Mouse (Mus musculus) heart, embryonic 16.5 days (tissue): Measurements from ENCODE around the gene Csgalnact2. TPM values are rescaled to one million over a fixed set of nuclear protein-coding genes. Genes with fewer than 3 reads are reported as not detected.

Source experiments
- ATAC-seq: fragments of 200-750 bp; cut with Nextera tagmentation; replicated peaks from 2 replicates; pipeline ENCODE4 v1.8.0; 2017; ENCODE audit warnings: moderate number of reproducible peaks; ENCODE audit not compliant: insufficient read depth, low FRiP score; ENCODE audit errors: extremely low read depth
- H3K27ac ChIP-seq: fragments of 300-500 bp; sonication (generic); 2 replicates; pipeline ENCODE4 v1.5.1; 2014; ENCODE audit warnings: mild to moderate bottlenecking, low read length, control low read depth, moderate library complexity
- H3K27me3 ChIP-seq: fragments of 300-500 bp; sonication (generic); 2 replicates; pipeline ENCODE4 v1.6.1; 2014; ENCODE audit warnings: low read length, mixed read lengths; ENCODE audit not compliant: control insufficient read depth, insufficient read depth
- H3K36me3 ChIP-seq: fragments of 300-500 bp; sonication (generic); 2 replicates; pipeline ENCODE4 v1.6.1; 2014; ENCODE audit not compliant: control insufficient read depth, insufficient read depth
- H3K4me1 ChIP-seq: fragments of 300-500 bp; sonication (generic); 2 replicates; pipeline ENCODE4 v1.6.1; 2014; ENCODE audit warnings: low read length, mixed read lengths; ENCODE audit not compliant: control insufficient read depth, insufficient read depth
- H3K4me2 ChIP-seq: fragments of 300-500 bp; sonication (generic); 2 replicates; pipeline ENCODE4 v1.6.1; 2014; ENCODE audit warnings: low read depth, mild to moderate bottlenecking, control low read depth, low read length
- H3K4me3 ChIP-seq: fragments of 300-500 bp; sonication (generic); 2 replicates; pipeline ENCODE4 v1.5.1; 2014; ENCODE audit warnings: mild to moderate bottlenecking, control low read depth, low read length
- H3K9ac ChIP-seq: fragments of 300-500 bp; sonication (generic); 2 replicates; pipeline ENCODE4 v1.6.1; 2014; ENCODE audit warnings: low read length, control low read depth
- H3K9me3 ChIP-seq: fragments of 300-500 bp; sonication (generic); replicated peaks from 2 replicates; pipeline ENCODE4 v1.6.1; 2016; ENCODE audit warnings: low read length; ENCODE audit not compliant: control insufficient read depth
- WGBS: fragments of 180-500 bp; shearing (Covaris S2); extraction: QIAGEN DNeasy Blood & Tissue Kit; methylation state at CpG from one replicate; pipeline ENCODE4 v1.1.7; 2014; 5-methylcytosine and 5-hydroxymethylcytosine counted together
- polyA plus RNA-seq: library from polyadenylated mRNA; unstranded; fragments of >200 nt; fragmentation: Nextera tagmentation; extraction: Ambion mirVana; gene quantifications from 2 replicates; pipeline ENCODE4 v1.2.1, GENCODE M21; 2015

The Csgalnact2 gene
- polyA plus RNA-seq, 1 experiment from 2014 or later, result 12.1 TPM

DNA sequence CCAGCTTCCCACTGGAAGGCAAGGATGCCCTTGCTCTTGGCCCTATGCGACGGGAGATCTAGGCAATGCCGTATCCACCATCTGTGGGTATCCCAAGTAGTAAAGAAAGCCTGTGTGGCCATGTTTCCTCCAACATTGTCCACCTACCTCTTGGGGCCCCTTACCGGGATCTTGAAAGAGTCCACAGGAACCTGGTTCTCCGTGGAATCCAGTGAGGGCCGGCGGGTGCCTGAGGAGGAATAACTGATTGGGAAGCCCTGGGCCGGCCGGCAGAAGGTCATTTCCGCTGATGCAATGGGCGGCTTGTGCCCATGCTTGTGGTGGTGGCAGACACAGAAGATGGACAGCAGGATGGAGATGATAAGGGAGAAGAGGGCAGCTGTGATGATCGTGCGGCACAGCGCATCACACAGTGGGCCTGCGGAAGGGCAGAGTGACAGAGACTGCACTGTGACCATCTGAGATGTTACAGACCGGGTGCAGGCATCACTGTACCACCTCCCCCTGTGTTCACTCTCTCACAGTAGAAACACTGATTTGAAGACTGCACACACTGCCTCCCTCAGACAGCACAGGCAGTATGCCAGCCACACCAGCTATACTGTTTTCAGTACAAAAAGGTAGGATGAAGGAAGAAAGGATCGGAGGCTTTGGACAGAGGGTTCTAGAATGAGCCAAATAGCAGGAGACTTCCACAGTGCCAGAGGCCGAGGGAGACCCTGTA is 34.5 kb upstream of the Csgalnact2 start:
- Histone ChIP-seq H3K27ac (no peak overlapping the region), H3K4me1 (no peaks in the 10 kb centered on the region), H3K4me2 (no peak overlapping the region), H3K9ac (no peak overlapping the region), H3K36me3 (no peaks in the 10 kb centered on the region), H3K27me3 (no peaks in the 10 kb centered on the region), H3K4me3 (no peak overlapping the region), H3K9me3 (no peaks in the 10 kb centered on the region)
- 88% methylated on average over 18 of the region's 18 CpGs for WGBS
- no peak for ATAC-seq

DNA sequence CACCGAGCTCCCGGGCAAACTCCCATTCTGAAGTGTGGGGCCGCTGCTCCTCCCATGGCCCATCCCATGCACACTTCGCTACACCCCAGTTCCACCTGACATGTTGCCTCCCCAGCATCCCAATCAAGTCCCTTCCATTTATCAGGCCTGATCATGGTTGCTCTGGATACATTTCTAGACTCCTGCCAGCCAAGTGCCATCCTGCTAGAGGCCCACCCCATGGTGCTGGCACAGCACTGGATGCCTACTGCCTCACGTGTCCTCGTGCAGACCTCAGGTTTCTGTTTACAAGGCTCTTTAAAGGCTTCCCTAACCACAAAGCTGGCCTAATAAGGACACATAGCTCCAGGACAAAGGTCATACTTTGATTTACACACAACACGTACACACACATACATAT is 32.4 kb upstream of the Csgalnact2 start:
- no peaks in the 10 kb centered on the region for H3K36me3 ChIP-seq
- WGBS, result 84% methylated on average over 7 of the region's 7 CpGs
- H3K9me3 ChIP-seq, result no peaks in the 10 kb centered on the region
- H3K4me2 ChIP-seq, result no peak overlapping the region
- no peak for ATAC-seq
- H3K27me3 ChIP-seq, result no peaks in the 10 kb centered on the region
- no peak overlapping the region for H3K27ac ChIP-seq
- H3K4me3 ChIP-seq, result no peak overlapping the region
- H3K9ac ChIP-seq, result no peak overlapping the region
- H3K4me1 ChIP-seq, result no peaks in the 10 kb centered on the region

DNA sequence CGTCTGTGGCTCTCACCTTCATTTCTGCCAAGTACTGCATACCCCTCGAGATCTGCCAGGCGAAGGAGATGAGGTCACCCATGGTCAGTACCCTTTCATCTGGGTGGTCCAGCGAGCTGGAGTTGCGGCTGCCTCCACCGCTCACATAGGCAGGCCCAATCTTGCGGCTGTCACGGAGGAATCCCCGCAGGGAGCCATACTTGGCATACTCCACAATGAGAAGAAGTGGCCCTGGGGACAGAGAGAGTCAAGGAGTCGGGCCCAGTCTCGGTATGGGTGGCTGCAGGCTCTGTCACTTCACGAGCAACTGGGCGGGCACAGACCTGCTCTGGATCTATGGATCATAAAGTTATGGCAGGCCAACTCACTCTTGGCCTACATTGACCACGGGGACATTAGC is 29.2 kb upstream of the Csgalnact2 start:
- Histone ChIP-seq H3K27me3 (no peaks in the 10 kb centered on the region), H3K4me2 (no peak overlapping the region), H3K27ac (no peak overlapping the region), H3K9me3 (no peaks in the 10 kb centered on the region), H3K9ac (no peak overlapping the region), H3K36me3 (no peaks in the 10 kb centered on the region), H3K4me3 (no peak overlapping the region), H3K4me1 (no peaks in the 10 kb centered on the region)
- no peak for ATAC-seq
- WGBS, result 86% methylated on average over 14 of the region's 14 CpGs

DNA sequence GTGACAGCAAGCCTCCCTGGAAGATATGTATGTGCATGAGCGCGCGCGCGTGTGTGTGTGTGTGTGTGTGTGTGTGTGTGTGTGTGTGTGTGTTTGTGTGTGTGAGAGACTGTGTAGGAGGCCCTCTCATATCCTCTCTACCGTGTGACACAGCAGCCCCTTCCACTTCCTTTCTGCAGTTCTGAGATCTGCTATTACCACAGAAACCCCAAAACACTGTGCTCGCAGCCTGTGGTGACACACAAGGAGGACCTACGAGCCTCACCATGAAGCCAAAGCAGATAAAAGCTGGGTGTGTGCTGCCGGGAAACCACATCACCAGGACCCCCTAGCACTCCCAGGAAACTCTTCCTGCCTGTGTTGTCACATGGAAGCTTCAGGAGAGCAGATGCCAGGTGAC is 28.1 kb upstream of the Csgalnact2 start:
- no peak overlapping the region for H3K4me3 ChIP-seq
- no peak overlapping the region for H3K9ac ChIP-seq
- H3K9me3 ChIP-seq, result no peaks in the 10 kb centered on the region
- no peak overlapping the region for H3K4me2 ChIP-seq
- no peak overlapping the region for H3K27ac ChIP-seq
- WGBS, result 67% methylated on average over 9 of the region's 9 CpGs
- H3K27me3 ChIP-seq, result no peaks in the 10 kb centered on the region
- no peaks in the 10 kb centered on the region for H3K4me1 ChIP-seq
- ATAC-seq, result peak; percentile 45
- H3K36me3 ChIP-seq, result no peaks in the 10 kb centered on the region

DNA sequence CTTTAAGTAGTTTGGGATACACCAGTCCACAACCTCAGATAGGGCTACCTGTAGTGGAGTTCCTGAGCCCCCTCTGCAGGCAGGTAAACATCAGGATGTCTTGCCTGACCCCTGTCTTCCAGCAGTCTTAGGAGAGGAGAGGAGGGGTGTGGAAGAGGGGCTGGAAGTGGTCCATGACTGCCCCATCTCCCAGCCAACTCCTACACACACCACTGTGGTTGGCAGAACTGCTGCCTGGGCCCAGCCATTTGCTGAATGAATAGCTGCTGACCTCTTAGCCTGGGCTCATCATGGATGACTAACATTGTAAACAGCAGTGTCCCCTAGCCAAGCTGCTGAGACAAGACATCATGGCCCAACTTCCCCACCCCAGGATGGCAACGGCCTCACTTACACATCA is 26.6 kb upstream of the Csgalnact2 start:
- no peaks in the 10 kb centered on the region for H3K36me3 ChIP-seq
- 90% methylated on average over 1 of the region's 1 CpGs for WGBS
- H3K4me2 ChIP-seq, result no peak overlapping the region
- no peaks in the 10 kb centered on the region for H3K4me1 ChIP-seq
- H3K27me3 ChIP-seq, result no peaks in the 10 kb centered on the region
- H3K4me3 ChIP-seq, result no peak overlapping the region
- no peak overlapping the region for H3K27ac ChIP-seq
- ATAC-seq, result no peak
- no peaks in the 10 kb centered on the region for H3K9me3 ChIP-seq
- H3K9ac ChIP-seq, result no peak overlapping the region

DNA sequence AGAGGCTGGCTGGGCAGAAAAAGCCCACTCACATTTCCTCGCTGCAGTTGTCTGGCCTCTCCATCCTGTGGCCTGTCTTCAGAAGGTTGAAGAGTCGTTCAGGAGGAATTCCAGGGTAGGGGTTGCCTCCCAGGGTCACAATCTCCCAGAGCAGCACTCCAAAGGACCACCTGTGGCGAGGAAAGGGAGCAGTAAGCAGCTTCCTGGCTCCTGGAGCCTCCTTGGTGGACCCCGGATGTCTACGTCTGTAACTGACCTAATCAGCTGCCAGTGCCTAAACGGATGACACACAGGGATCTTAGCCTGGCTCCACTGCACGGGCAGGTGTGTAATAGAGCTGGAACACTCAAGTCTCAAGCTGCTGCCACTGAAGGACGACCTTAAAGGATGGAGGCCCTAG is 25.8 kb upstream of the Csgalnact2 start:
- Histone ChIP-seq H3K27ac (no peak overlapping the region), H3K4me3 (no peak overlapping the region), H3K36me3 (no peaks in the 10 kb centered on the region), H3K9ac (no peak overlapping the region), H3K9me3 (no peaks in the 10 kb centered on the region), H3K27me3 (no peaks in the 10 kb centered on the region), H3K4me1 (no peaks in the 10 kb centered on the region), H3K4me2 (no peak overlapping the region)
- no peak for ATAC-seq
- 43% methylated on average over 8 of the region's 8 CpGs for WGBS

DNA sequence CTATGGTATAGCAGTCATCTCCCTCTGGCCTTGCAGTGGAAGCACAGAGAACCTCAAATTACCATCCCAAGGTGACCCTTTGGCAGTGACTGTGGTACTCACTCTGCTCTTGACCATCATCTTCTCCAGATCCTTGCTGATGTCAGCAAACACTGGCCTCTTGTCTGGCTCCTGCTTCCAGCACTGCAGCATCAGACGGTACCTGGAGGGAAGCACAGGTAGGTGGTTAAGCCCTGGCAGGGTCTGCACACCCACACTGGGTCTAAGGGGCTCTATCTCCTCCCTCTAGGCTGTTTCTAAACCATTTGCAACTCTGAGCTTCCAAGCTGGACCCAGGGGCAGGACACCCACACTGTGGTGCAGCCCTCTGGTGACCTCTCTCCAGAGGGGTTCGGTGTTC is 24.1 kb upstream of the Csgalnact2 start:
- H3K9ac ChIP-seq, result no peak overlapping the region
- WGBS, result 72% methylated on average over 2 of the region's 2 CpGs
- no peak overlapping the region for H3K27ac ChIP-seq
- no peak overlapping the region for H3K4me3 ChIP-seq
- no peaks in the 10 kb centered on the region for H3K9me3 ChIP-seq
- ATAC-seq, result no peak
- no peaks in the 10 kb centered on the region for H3K36me3 ChIP-seq
- H3K4me1 ChIP-seq, result no peaks in the 10 kb centered on the region
- no peak overlapping the region for H3K4me2 ChIP-seq
- no peaks in the 10 kb centered on the region for H3K27me3 ChIP-seq

DNA sequence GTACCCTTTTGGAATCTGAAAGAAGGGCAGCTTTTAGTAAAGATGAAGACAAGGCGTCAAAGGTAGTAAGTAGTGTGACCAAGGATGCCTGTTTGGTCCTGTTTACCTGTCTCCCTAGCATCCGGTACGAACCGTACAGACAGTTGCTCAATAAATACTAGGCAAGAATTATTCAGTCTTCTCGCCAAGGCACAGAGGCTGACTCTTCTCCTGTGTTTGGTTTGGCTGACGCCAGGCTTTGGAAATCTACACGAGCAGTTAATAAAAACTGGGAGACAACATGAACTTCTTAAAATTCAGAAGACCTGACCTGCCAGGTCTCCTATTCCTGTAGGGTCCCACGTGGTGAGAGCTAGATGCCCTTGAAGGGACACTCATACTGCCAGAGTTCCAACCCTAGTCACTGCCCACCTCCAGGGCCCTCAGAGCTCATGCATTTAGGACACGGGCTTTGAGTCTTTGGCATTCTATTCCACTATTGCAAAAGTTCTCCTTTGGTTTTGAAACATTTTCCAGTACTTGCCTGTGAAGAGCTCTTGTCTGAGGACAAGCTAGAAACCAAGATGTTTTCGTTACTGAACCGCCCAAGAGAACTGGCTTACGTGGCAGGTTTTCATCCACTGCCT is 23.6 kb upstream of the Csgalnact2 start:
- Histone ChIP-seq H3K9ac (no peak overlapping the region), H3K27me3 (no peaks in the 10 kb centered on the region), H3K4me2 (no peak overlapping the region), H3K4me3 (no peak overlapping the region), H3K27ac (no peak overlapping the region), H3K4me1 (no peaks in the 10 kb centered on the region), H3K9me3 (no peaks in the 10 kb centered on the region), H3K36me3 (no peaks in the 10 kb centered on the region)
- ATAC-seq, result no peak
- WGBS, result 81% methylated on average over 12 of the region's 12 CpGs

DNA sequence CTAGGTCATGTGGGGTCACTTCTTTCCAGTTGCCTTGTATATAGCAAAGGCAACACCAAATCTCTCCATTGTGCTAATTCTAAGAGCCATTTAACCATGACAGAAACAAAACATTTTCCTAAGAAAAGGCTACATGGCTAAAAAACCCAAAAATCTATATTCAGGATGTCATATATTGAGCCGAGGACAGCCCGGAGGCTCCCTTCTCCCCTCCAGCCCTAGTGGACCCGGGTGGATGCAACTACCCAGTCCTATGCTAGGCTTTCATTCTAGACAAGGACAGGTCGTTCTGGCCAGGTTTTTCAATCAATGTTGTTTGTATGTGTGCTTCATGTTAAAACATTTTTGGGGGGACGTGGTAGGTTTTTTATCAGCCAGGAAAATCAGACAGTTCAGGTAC is 14.2 kb upstream of the Csgalnact2 start:
- H3K27me3 ChIP-seq, result no peaks in the 10 kb centered on the region
- ATAC-seq, result no peak
- no peaks in the 10 kb centered on the region for H3K4me1 ChIP-seq
- H3K9ac ChIP-seq, result no peak overlapping the region
- 83% methylated on average over 5 of the region's 5 CpGs for WGBS
- H3K4me3 ChIP-seq, result no peak overlapping the region
- H3K27ac ChIP-seq, result no peak overlapping the region
- no peaks in the 10 kb centered on the region for H3K36me3 ChIP-seq
- no peaks in the 10 kb centered on the region for H3K9me3 ChIP-seq
- H3K4me2 ChIP-seq, result no peak overlapping the region
